Mouse (Mus musculus) testis, adult 2 months (tissue): Measurements from ENCODE around the gene Tbrg1.

Source experiments
- CTCF ChIP-seq: fragments of 200-500 bp; IDR thresholded peaks from 2 replicates; pipeline ENCODE4 v1.5.1; 2012; ENCODE audit warnings: low read depth, mild to moderate bottlenecking, inconsistent platforms, low read length, moderate library complexity; ENCODE audit not compliant: control insufficient read depth, insufficient read depth, insufficient replicate concordance
- POLR2A ChIP-seq: fragments of 200-500 bp; IDR thresholded peaks from 2 replicates; pipeline ENCODE4 v1.6.1; 2012; ENCODE audit warnings: low read depth, mild to moderate bottlenecking, inconsistent platforms, low read length, moderate library complexity; ENCODE audit not compliant: control insufficient read depth

GRCm38 (mm10) chr9:37663210-37663609, 6.1 kb upstream of the Tbrg1 start:
- TF ChIP-seq CTCF, result no peak
- TF ChIP-seq POLR2A, result no peak
